Mouse (Mus musculus): ENCODE measurements at regions not wholly inside any gene's neighbourhood (a gene's known extent, or its start where the extent isn't known, plus 50 kb on each side); places are given as distances from the start of the nearest gene placed in this dataset.

DNA sequence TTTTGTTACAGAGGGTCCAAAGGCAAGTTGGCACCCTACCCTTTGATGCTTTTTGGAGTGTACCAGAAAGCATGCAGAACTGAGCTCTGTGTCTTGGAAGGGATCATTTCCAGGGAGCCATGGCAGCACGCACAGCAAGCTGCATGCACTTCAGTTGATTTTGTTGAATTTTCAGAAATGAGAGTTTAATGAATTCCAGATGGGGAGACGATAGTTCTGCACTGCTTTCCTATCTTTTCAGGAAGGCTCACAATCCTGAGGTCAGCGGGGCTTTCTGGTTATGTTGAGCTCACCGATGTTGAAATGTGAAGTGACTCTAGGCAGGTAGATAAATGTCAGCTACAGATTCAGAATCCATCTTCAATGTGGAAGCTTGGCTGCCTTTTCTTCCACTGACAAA is 140.0 kb downstream of the Fam173b start:
- TF ChIP-seq POLR2A (IDR thresholded peaks at IDR 0.05; ENCODE audit: borderline replicate concordance, extremely low read depth, insufficient read depth, insufficient read length, poor library complexity, severe bottlenecking) (no peak), CTCF (IDR thresholded peaks at IDR 0.05; ENCODE audit: borderline replicate concordance, extremely low read depth, insufficient read depth, insufficient read length) (no peak)
